ENCODE assay signal across 21 mouse cellular contexts in the genomic region with DNA sequence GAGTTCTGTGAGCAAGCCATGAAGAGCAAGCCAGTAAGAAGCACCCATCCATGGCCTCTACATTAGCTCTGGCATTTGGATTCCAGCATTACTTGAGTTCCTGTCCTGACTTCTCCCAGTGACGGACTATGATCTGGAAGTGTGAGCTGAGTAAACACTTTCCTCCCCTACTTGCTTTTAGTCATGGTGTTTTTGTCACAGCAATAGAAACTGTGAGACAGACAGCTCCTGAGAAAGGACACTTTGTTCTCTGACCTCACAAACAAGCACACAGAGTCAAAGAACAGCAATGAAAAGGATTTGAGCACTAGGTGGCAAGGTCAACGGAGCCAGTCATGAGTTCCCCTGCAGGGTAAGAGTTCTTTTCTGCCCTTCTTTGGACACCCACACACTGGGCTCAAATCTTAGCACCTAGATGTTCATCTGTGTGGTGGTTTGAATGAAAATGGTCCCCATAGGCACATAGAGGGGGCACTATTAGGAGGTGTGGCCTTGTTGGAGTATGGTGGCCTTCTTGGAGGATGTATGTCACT. TPM values are rescaled to one million over a fixed set of nuclear protein-coding genes. Genes with fewer than 3 reads are reported as not detected.
"Had no signal": no experiment of that assay in that cellular context is flagged by ENCODE, and none has a peak within 500 bp of the region (broad histone marks: within the 10 kb centered on the region; RNA-seq: fewer than 3 reads in every experiment).

No protein-coding gene starts in this region.

- DNase-seq: layer of hippocampus, postnatal 36 days; left cerebral cortex, postnatal 4 days; lung, adult 2 months; lung, postnatal 14 days; lung, postnatal 4 days; midbrain, embryonic 14.5 days; spleen, adult 18-20 months; thymus, postnatal 25 days had no signal

- H3K36me3 ChIP-seq: intestine, embryonic 15.5 days; limb, embryonic 12.5 days; limb, embryonic 15.5 days; liver, embryonic 15.5 days; stomach, embryonic 15.5 days had no signal

- H3K4me3 ChIP-seq: intestine, embryonic 15.5 days; left cerebral cortex, adult 2 months; limb, embryonic 12.5 days; limb, embryonic 15.5 days; liver, embryonic 15.5 days; stomach, embryonic 15.5 days had no signal

- H3K9me3 ChIP-seq: intestine, embryonic 15.5 days; limb, embryonic 12.5 days; limb, embryonic 15.5 days; liver, embryonic 15.5 days; stomach, embryonic 15.5 days had no signal

- ATAC-seq: hindbrain, embryonic 16.5 days; intestine, embryonic 15.5 days had no signal

- H3K9ac ChIP-seq: intestine, embryonic 15.5 days; limb, embryonic 12.5 days; limb, embryonic 15.5 days; liver, embryonic 15.5 days; stomach, embryonic 15.5 days had no signal

- H3K27ac ChIP-seq: intestine, embryonic 15.5 days; left cerebral cortex, adult 2 months; limb, embryonic 12.5 days; limb, embryonic 15.5 days; liver, embryonic 15.5 days; stomach, embryonic 15.5 days had no signal

- H3K4me1 ChIP-seq: intestine, embryonic 15.5 days; limb, embryonic 12.5 days; limb, embryonic 15.5 days; liver, embryonic 15.5 days; stomach, embryonic 15.5 days had no signal

- H3K4me2 ChIP-seq: intestine, embryonic 15.5 days; limb, embryonic 12.5 days; limb, embryonic 15.5 days; liver, embryonic 11.5 days; liver, embryonic 15.5 days; midbrain, embryonic 11.5 days; stomach, embryonic 15.5 days had no signal

- H3K27me3 ChIP-seq: intestine, embryonic 15.5 days; limb, embryonic 12.5 days; limb, embryonic 15.5 days; liver, embryonic 15.5 days; stomach, embryonic 15.5 days had no signal

RNA-seq across cellular contexts. Expression of a gene that starts 17.6 kb away (rescaled TPM):
- polyA plus RNA-seq: hindbrain, embryonic 16.5 days; intestine, embryonic 15.5 days; limb, embryonic 12.5 days; liver, embryonic 11.5 days; liver, embryonic 15.5 days; lung, adult 2 months; lung, embryonic 16.5 days; midbrain, embryonic 11.5 days; midbrain, embryonic 14.5 days; midbrain, postnatal 0 days; neural tube, embryonic 11.5 days; neural tube, embryonic 14.5 days; stomach, embryonic 15.5 days had no signal

RNA-seq across cellular contexts. Expression of a gene that starts 44.4 kb away (rescaled TPM):
- polyA plus RNA-seq: limb, embryonic 12.5 days; lung, embryonic 16.5 days had no signal
